Mouse (Mus musculus) lung, postnatal 10 days (tissue): ENCODE measurements at regions not wholly inside any gene's neighbourhood (a gene's known extent, or its start where the extent isn't known, plus 50 kb on each side); places are given as distances from the start of the nearest gene placed in this dataset.
A peak's percentile ranks its signal among the peaks of the same experiment; 100 is the strongest.

Experiments
- DNase-seq: peaks from one replicate; pipeline ENCODE4 v3.0.0; 2021

GRCm38 (mm10) chr14:18127385-18127784 is 111.5 kb downstream of the Nr1d2 start:
- no peak for DNase-seq

GRCm38 (mm10) chr14:18106901-18107789 is 131.8 kb downstream of the Nr1d2 start:
- peak; percentile 7 for DNase-seq

- DNase-seq = no peak
Measured at GRCm38 (mm10) chr14:18105606-18106005, 133.3 kb downstream of the Nr1d2 start.

- no peak for DNase-seq
Measured at GRCm38 (mm10) chr14:18100195-18100594, 138.7 kb downstream of the Nr1d2 start.
